Mouse (Mus musculus): ENCODE measurements at regions not wholly inside any gene's neighbourhood (a gene's known extent, or its start where the extent isn't known, plus 50 kb on each side); places are given as distances from the start of the nearest gene placed in this dataset.
A peak's percentile ranks its signal among the peaks of the same experiment; 100 is the strongest.
"Not testable (repeated sequence)": the region's sequence is repeated elsewhere in the genome, so short reads cannot be mapped to it uniquely, and the experiment has no call there.

GRCm38 (mm10) chr10:19491513-19492380, 100.0 kb upstream of the Ifngr1 start:
- peak in 1 of 2 experiments; percentile 72 for DNase-seq (ENCODE audit: extremely low spot score in 1 of 2, low spot score in 1 of 2)

GRCm38 (mm10) chr10:19494461-19495105, 97.2 kb upstream of the Ifngr1 start:
- no peak for DNase-seq (ENCODE audit: extremely low spot score in 1 of 2, low spot score in 1 of 2)

GRCm38 (mm10) chr10:19498112-19498511, 93.6 kb upstream of the Ifngr1 start:
- no peak for DNase-seq (ENCODE audit: extremely low spot score in 1 of 2, low spot score in 1 of 2)

GRCm38 (mm10) chr10:19502874-19503273, 88.9 kb upstream of the Ifngr1 start:
- no peak for DNase-seq (ENCODE audit: extremely low spot score in 1 of 2, low spot score in 1 of 2)

- no peak for DNase-seq (ENCODE audit: extremely low spot score in 1 of 2, low spot score in 1 of 2)
Observed at GRCm38 (mm10) chr10:19503846-19504765, 87.6 kb upstream of the Ifngr1 start.

- no peak for DNase-seq (ENCODE audit: extremely low spot score in 1 of 2, low spot score in 1 of 2)
Observed at GRCm38 (mm10) chr10:19505174-19505573, 86.6 kb upstream of the Ifngr1 start.

- no peak for DNase-seq (ENCODE audit: extremely low spot score in 1 of 2, low spot score in 1 of 2)
Observed at GRCm38 (mm10) chr10:19505979-19506378, 85.8 kb upstream of the Ifngr1 start.

- DNase-seq (ENCODE audit: extremely low spot score in 1 of 2, low spot score in 1 of 2), result no peak
Observed at GRCm38 (mm10) chr10:19506434-19506833, 85.3 kb upstream of the Ifngr1 start.

GRCm38 (mm10) chr10:19508221-19508745, 83.5 kb upstream of the Ifngr1 start:
- no peak for DNase-seq (ENCODE audit: extremely low spot score in 1 of 2, low spot score in 1 of 2)

GRCm38 (mm10) chr10:19510047-19510446, 81.7 kb upstream of the Ifngr1 start:
- no peak for DNase-seq (ENCODE audit: extremely low spot score in 1 of 2, low spot score in 1 of 2)

- not testable (repeated sequence) for DNase-seq (ENCODE audit: extremely low spot score in 1 of 2, low spot score in 1 of 2)
Observed at GRCm38 (mm10) chr10:19514366-19514765, 77.4 kb upstream of the Ifngr1 start.

- DNase-seq (ENCODE audit: extremely low spot score in 1 of 2, low spot score in 1 of 2), result no peak
Observed at GRCm38 (mm10) chr10:19514837-19515236, 76.9 kb upstream of the Ifngr1 start.

GRCm38 (mm10) chr10:19516011-19516410, 75.7 kb upstream of the Ifngr1 start:
- DNase-seq (ENCODE audit: extremely low spot score in 1 of 2, low spot score in 1 of 2), result no peak

GRCm38 (mm10) chr10:19517093-19517492, 74.7 kb upstream of the Ifngr1 start:
- DNase-seq (ENCODE audit: extremely low spot score in 1 of 2, low spot score in 1 of 2), result no peak

GRCm38 (mm10) chr10:19518763-19519162, 73.0 kb upstream of the Ifngr1 start:
- DNase-seq (ENCODE audit: extremely low spot score in 1 of 2, low spot score in 1 of 2), result peak in 1 of 2 experiments; percentile 64

- DNase-seq (ENCODE audit: extremely low spot score in 1 of 2, low spot score in 1 of 2), result no peak
Observed at GRCm38 (mm10) chr10:19522198-19522597, 69.6 kb upstream of the Ifngr1 start.

GRCm38 (mm10) chr10:19525939-19526338, 65.8 kb upstream of the Ifngr1 start:
- DNase-seq (ENCODE audit: extremely low spot score in 1 of 2, low spot score in 1 of 2), result no peak

GRCm38 (mm10) chr10:19526353-19526752, 65.4 kb upstream of the Ifngr1 start:
- no peak for DNase-seq (ENCODE audit: extremely low spot score in 1 of 2, low spot score in 1 of 2)

- no peak for DNase-seq (ENCODE audit: extremely low spot score in 1 of 2, low spot score in 1 of 2)
Observed at GRCm38 (mm10) chr10:19529655-19530054, 62.1 kb upstream of the Ifngr1 start.

- DNase-seq (ENCODE audit: extremely low spot score in 1 of 2, low spot score in 1 of 2), result no peak
Observed at GRCm38 (mm10) chr10:19530056-19530455, 61.7 kb upstream of the Ifngr1 start.

- DNase-seq (ENCODE audit: extremely low spot score in 1 of 2, low spot score in 1 of 2), result no peak
Observed at GRCm38 (mm10) chr10:19531452-19531851, 60.3 kb upstream of the Ifngr1 start.

Measured in frontal cortex, adult 2 months (tissue).